Mouse (Mus musculus) cerebellum, postnatal 25 days (tissue): ENCODE measurements around the gene Msi2.

ENCODE experiments used
- DNase-seq, 2 experiments: peaks; one replicate each; pipeline ENCODE4 v3.0.0; 2021; ENCODE audit warnings: mixed read lengths in 2 of 2

Gene Msi2

DNA sequence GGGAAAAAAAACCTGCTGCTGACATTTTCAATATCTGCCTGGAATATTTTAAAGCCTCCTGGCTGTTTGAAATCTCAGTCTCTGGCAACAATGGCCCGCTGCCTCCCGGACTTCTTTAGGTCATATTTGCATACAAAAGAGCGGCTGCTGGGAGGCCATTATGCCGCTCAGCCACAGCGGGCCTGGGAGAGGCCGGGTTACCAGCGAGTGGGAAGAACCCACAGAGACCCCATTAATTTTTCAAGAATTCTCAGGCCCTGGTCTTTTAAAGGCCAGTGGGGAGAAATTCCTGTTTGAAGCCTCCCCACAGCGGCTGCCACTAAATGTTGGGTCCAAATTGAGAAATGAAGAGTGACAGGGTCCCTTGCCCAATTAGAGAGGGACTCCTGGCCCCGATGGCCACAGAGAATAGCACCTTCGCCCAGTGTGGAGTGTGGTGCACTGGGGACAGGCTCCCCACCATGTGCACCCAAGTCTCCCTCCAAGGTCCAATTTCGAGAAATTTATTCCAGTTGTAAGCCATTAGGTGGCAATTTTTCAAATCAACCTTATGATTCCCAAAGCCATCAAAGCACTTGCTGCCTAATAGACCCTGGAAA is 183.9 kb downstream of the Msi2 start:
- DNase-seq, result no peak

DNA sequence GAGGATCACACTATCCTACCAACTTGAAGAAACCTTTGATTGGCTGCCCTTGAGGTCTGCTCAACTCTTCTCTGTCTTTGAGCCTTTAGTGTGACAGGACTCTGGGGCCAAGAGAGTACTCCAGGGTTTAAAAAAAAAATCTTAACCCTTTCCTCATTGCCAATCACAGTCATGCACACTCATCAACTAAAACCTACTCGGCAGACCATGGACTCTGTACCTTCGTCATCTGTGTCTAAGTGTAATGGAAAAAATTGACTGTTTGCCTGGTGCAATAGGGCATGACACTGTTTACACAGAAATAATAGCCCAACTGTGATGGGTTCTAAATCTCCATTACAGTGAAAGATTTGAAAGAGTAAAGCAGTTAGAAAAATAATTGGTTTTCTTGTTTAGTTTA is 186.3 kb downstream of the Msi2 start:
- DNase-seq, result no peak

DNA sequence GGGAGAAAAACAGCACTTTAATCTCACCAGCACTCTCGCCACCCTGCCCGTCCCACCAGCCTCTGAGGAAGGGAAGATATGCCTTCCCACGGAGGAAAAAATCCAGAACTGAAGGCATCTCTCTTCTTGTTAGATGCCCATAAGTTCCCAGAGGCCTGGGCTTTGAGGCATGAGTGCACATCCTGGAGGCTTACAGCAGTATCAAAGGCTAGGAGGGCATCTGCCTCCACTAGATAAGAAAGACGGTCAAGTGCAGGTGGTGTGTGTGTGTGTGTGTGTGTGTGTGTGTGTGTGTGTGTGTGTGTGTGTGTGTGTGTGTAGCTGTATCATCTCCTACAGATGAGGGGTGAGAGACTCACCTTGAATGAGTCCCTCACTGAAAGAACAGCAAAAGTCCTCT is 188.3 kb downstream of the Msi2 start:
- DNase-seq, result no peak

DNA sequence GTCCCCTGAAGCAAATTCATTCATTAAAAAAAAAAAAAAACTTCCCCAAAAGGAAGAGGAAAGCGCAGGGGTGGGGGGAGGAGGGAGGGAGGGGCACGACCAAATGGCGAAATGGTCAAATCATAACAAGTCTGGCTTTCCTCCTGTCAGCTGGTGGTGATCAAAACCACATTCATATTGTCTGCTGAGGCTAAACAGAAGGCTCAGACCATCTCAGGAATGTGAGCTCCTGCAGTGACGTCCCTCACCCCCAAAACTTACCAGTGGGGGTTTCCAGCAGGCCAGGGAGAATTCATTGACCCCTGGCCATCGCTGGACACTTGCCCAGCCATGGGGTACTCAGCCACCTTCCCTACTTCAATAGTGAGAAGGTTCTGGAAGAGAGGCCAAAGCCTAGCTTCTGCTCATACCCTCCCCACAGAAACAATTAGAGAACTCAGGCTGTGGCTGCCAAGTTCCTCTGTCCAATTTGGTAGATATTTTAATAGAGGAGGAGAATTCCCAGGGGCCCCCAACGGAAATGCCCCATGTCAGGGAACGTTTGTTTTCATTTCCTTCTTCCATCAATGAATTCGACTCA is 189.7 kb downstream of the Msi2 start:
- no peak for DNase-seq

DNA sequence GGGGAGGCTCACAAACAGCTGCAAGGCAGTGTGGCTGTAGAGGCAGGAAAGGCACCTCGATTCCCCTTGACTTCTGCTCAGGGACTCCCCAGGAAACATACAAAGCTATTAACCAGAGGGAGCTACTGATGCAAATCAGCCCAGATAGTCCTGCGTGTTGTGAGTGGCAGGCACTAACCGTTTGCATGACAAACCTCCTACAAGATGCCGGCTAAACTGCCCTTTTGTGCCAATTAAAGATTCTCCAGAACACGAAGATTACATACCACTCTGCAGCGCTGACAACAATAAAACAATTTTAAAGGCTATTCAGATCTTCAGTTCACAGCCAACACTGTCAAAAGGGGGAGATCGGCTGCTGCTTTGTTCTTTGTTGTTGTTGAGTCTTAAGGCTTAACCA is 191.6 kb downstream of the Msi2 start:
- DNase-seq, result no peak

DNA sequence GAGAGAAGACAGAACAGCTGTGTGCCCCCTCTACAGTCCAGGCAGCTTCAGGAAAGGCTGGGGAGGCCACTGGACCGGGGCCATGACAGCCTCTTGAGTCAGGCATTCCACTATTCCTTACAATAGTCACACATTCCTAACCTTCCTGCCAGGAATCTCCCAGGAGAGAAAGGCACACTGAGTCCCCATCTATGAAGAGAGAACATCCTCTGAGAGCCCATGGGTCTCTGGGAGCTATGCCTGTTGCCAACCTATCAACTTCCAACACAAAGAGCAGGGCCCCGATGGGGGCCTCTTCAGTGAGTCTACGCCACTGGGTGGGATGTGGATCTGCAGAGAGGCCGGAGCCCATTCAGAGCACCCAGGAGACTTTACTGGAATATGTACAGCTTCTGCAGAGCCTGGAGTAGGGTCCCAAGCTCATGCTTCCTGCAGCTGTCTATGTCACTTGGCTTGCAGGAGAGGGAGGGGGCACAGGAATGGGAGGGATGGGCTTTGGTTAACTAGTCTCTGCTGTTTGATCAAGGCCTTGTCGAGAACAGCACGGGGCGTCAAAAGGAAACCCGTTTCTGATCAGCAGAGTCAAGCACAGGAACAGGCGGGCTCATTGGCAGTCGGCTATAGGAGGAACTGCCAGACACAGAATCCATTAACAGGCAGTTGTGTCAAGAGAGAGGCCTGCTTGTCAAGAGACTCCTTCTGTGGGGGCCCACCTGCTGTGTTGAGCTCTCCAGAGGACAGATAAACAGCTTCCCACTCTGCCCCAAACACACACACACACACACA is 193.3 kb downstream of the Msi2 start:
- DNase-seq, result no peak

DNA sequence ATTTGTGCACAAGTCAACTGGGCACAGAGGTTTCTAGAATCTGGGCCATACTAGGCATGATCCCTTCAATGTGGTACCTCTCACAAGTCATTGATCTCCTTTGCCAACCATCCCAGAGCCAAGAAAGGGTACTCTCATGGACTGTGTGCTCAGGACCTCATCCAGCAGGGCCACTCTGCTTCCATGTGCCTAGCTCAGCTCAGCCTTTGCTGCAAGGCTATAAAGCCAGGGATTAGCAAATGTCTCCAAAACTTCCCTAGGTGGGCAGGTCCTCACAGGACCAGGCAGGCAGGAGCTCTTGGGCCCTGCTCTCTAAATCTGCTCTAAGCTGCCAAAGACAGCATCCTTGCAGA is 193.9 kb downstream of the Msi2 start:
- DNase-seq, result no peak

DNA sequence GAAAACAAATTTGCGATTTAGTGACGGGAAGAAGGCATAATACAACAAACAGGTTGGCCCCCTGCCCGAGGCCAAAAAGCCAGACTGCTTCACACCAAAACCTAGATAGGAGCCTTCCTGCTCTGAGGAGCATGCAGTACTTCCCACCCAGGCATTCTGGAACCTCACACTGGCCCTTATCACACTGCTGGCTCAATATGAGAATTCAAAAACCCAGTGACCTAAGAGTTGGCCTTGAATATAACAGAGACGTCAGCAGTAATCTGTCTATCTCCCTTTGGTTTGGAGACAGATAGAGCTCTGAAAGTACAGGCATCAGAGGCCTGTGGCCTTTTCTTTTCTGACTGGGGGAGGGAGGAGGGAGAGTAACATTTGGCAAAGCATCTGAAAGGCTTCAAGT is 194.4 kb downstream of the Msi2 start:
- peak in 1 of 2 experiments; percentile 62 for DNase-seq

DNA sequence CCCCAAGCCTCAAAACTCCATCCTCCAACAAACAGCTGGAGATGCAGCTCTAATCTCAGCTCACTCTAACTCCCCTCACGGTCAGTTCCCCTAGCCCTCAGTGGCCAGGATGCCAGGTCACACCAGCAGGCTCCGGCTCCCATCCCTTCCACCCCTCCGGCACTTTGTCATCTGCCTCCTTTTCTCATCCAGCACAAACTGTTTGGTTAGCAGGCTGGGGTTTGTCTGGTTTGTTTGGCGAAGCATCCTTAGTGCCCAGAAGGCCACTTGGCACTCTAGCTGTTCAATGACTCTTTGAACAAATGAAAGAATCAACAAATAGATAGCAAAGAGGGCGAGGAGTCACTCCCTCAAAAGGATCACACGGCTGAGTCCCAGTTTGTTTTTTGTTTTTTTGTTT is 194.8 kb downstream of the Msi2 start:
- peak in 1 of 2 experiments; percentile 51 for DNase-seq

DNA sequence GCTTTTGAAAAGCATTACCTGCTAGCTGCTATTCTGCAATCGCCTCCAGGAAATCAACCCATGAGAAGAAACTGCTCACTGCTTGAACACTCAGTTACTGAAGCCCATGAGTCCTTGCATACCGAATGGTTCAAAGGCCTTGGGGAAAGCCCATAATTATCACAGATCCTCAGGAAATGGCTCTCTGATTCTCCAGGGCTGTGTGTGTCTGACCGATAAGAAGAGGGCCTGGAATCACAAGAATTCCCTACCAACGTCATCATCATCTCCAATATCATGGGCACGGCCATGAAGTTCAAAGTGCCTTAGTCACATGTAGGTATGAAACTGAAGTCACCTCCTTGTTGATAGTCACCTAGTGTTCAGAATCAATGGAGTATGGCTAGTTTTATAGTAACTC is 196.2 kb downstream of the Msi2 start:
- no peak for DNase-seq

DNA sequence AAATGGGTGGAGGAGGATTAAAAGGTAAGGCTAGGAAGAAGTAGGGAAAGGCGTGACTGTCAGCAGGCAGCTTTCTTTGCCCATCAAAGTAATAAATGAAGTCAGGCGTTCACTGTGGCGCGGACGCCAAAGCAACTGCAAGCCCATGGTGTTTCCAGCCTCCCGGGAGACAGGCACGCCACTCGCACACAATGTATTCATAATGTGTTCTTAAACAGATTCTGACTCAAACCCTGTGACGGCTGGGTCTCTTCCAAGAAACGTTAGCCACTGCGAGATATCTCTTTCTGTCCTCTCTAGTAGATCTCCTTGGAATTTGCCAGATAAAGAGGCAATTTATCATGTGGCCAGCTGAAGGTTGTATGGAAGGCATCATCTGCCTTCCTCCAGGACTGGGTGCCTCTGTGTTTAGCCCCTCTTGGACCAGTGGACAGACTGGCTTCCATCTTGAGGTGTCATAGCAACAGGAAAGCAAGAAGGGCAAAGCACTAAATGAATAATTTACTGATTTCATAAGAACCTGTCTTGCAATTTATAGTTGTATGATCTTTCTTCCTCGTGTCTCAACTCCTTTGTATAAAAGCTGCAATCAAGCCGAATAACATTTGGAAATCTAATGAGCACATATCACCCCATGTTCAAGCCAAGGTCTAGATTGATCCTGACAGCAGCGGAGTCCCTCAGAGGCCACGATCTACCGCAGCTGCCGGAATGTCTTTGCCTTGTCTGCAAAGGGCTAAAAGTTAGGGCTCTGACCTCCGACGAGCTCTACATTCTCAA is 197.2 kb downstream of the Msi2 start:
- peak in 1 of 2 experiments; percentile 39 for DNase-seq

DNA sequence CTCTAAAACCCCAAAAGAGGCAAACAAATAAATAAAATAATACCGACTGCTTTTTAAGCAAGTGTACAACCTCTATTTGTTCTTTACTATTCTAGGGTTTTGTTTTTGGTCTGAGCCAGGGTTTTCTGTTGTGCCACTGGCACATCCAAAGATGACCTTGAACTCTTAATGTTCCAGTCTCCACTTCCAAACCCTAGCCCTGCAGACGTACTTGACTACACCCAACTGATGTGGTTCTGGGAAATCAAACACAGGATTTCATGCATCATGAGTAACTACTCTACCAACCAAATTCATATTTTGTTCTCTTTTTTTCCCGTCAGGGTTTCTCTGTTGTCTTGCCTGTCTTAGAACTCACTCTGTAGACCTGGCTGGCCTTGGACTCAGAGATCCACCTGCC is 200.0 kb downstream of the Msi2 start:
- no peak for DNase-seq

DNA sequence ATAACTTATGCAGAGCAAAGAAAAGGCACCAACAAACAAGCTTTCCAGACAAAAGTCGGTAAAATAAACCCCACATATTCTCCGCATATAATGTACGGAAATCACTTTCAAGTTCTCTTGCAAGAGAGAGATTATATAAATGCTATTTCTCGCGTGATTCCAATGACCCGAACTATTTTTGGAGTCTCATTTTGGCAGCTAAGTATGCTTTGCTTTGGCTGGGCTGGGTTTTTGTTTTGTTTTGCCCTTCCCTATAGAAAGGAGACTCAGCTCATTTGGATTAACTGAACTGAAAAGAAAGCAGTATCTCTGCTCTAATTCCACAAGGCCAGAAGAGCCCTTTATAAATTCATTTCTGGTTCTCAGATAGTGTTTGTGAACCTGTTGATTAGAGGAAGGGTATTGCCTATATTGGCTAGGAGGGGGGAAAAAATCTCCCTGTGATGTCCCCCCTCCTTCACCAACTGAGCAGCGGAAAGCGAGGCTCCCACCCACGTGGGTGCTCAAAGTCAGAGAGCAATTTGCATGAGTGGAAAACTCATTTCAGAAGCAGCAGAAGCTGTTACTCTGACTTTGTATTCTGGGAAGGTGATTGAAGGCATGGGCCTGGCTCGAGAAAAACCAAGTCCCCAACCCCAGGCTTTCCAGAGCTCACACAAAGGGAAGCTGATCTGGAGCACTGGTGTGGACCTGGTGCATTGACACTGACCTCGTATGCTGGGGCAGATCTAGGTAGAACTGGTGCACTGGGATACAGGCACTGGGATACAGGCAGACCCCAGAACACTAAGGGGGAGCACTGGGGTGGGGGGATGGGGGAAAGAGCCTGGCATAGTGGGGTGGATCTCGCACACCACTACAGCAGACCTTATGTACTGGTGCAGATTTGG is 201.5 kb downstream of the Msi2 start:
- no peak for DNase-seq

DNA sequence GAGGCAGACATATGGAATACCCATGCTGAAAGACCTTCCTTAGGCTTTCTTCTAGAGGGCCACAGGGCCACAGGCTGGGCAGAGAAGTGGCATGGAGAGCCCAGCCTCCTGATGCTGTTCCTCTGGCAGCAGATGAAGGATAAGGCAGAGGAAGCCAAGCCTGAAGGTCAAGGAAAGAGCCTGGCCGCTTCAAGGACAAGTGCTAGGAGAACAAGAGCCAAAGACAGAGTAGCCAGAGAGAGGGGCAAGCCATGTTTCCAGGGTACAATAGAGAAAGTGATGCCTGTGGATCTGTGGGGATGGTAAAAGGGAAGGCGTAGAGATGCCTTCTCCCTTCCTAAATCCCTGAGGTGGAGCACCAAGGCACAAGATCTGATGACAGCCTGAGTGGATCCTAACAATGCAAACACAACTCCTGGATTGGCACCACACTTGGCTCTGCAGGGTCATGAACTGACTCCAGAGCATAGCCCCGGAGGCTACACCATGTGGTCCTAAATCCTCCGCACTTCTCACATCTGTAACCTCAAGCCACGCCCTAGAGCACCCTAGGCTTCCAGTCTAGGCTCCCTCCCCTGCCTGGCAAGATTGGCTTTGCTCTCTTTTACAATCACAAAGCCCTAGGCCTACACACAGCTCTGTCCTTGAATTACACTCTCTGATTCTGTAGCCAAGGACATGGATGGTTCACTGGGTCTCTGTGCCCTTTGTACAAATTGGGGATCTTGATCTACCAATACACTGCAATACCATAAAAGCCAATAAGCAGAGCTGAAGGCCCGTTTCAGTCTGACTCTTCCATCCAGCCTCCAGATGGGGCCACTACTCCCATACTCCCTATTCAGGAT is 202.4 kb downstream of the Msi2 start:
- no peak for DNase-seq

DNA sequence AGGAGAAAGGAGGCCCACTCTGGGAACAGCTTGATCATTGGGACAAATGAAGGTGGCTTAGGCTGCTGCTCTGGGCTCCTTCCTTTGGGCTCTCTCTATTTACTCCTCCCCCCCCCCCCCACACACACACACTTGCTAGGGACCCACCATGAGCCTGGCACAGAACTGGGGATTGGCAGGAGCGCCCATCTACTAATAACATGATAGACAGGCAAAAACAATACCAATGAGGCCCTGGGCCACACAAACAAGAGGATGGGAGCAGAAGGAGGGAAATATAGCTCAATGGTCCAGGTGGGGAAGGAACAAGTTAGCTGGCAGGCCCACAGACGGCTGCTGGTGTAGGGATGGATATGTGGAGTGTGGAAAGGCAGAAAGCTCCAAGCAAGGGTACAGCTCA is 203.0 kb downstream of the Msi2 start:
- DNase-seq, result no peak

DNA sequence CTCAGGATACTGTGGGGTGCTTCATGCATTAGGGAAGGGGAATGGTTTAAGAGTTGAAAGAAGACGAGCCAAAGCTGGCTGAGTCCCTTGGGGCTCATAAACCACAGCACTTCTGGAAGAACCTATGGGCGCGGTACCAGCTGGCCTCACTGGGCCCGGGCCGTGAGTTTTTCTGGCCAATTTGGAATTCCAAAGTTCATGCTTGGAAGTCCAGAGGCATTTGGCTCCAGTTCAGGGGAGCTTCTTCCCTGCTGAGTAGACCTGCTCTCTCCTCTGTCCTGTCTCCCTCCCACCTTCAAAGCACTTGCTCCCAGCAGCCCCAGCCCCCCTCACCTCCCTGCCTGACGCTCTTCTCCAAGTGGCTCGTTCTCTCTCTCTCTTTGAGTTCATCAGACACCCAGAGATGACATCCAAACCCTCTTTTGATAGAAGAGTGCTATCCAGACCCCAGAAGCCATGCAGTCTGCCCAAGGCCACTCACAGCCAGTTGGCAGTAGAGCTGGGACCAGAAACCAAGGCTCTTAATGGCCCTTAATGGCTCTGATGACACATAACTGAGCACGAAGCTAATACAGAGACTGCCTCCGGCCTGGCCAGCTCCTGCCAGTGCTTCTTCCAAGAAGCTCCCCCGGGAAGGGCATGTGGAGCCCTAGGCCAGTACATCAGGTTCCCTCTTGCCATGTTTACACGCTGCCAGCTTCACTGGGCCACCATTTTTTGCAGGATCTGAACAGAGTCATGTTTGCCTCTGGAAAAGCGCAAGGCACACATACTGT is 204.0 kb downstream of the Msi2 start:
- DNase-seq, result peak in 1 of 2 experiments; percentile 42

DNA sequence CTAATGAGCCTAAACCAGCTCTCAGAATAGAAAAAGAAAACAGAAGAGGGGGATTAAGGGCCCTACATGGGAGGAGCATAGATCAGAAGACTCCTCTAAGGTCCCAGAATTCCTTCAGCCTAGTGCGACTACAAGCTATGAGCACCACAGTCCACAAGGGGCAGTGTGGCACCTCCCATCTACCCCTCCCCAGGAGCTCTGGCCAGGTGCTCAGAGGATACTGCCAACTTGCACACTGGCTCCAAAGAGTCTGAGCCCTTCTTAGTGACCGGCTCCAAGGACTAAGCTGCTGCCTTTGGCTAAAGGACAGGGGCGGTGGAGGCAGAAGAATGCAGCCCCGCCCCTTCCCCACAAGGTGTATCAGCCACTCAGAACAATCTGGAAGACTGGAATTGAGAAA is 205.7 kb downstream of the Msi2 start:
- DNase-seq, result peak; percentile 80 to 85

DNA sequence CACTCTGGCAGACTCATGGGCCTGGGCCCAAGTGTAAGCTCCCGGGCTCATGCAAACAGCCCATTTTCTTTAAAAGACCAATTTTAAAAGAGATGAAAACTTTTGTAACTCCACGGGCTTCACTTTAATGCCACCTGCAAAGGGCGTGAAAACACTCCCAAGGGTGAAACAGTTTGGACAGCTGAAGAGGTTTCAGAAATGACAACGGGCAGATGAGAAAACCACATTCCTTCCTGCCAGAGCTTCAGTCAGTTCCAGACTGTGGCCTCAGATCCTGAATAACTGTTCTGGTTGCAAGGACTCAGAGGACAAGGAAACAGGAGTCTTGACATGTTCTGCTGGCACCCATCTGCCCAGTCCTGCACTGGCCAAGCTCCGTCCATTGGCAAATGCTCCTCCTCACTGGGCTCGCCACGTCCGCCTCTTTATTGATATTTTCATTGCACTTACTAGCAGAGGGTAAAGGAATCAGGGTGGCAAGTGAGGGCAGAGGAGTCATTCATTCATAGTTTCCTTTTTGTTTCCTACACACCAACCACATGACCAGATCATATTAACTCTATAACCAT is 207.9 kb downstream of the Msi2 start:
- peak in 1 of 2 experiments; percentile 63 for DNase-seq

DNA sequence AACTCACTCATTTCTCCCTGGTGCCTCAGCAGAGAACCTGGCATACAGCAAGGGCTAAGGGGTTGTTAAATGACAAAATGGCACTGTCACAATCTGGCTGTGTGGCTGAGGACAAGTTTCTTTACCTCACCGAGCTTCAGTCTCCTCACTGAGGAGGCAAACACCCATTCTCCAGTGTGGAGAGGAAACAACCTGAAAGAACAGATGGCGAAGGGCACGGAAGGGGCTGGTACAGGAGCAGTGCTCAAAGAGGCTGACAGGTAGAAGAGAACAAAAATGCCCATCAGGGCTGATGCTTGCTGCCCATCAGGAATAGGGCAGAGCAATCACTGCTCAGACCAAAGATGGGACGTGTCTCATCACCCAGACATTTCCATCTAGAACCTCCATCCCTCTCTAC is 208.8 kb downstream of the Msi2 start:
- peak in 1 of 2 experiments; percentile 43 for DNase-seq

DNA sequence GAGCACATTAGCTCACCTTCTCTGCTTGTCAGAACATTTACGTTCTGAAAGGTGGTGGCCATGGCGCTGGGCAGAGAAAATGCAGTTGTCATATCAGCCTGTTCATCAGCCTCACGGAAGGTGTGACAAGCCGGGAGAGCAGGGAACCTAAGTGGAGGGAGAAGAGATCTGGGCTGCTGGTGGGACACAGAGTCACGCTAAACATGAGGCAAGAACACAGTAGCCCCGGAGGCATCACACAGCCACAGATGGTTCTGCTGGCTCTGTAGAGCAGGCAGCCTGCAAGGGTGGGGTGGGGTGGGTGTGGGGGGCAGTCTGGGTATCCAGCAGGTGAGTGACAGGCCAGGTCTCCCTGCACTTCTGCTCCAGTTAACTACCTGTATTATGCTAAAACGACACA is 210.2 kb downstream of the Msi2 start:
- no peak for DNase-seq
